ENCODE assay signal across 9 mouse cellular contexts in genomic region chr1:74240311-74240710, GRCm38 (mm10). TPM values are rescaled to one million over a fixed set of nuclear protein-coding genes. Genes with fewer than 3 reads are reported as not detected.
DNase-seq lines count a peak whose midpoint lies in the region; ATAC-seq and TF ChIP-seq lines count a peak whose summit lies in the region.
"Had no signal": no experiment of that assay in that cellular context is flagged by ENCODE, and none has a peak within 500 bp of the region (broad histone marks: within the 10 kb centered on the region; RNA-seq: fewer than 3 reads in every experiment).

No protein-coding gene starts in this region.

- peak; percentile 11 for DNase-seq in lung, postnatal 10 days
- DNase-seq in lung, adult 2 months = no peak
- DNase-seq in frontal cortex, postnatal 36 days (ENCODE audit: low spot score in 2 of 2) = peak; percentile 84 to 88
- peak; percentile 83 to 89 for DNase-seq in left cerebral cortex, adult 18-20 months (ENCODE audit: low spot score in 2 of 2)
- DNase-seq in cerebellum, adult 2 months = no peak
- no peak for DNase-seq in gastrocnemius, adult 18-20 months (ENCODE audit: low spot score)

- no peak overlapping the region for H3K9ac ChIP-seq in stomach, embryonic 14.5 days (replicated peaks; ENCODE audit: low read depth, low read length)
- H3K9ac ChIP-seq: midbrain, embryonic 12.5 days had no signal

- no peak for TF ChIP-seq CTCF in lung, adult 2 months (IDR thresholded peaks at IDR 0.05; ENCODE audit: insufficient read depth, low read length)
- no peak for TF ChIP-seq CTCF in cerebellum, adult 2 months (IDR thresholded peaks at IDR 0.05; ENCODE audit: borderline replicate concordance, insufficient read depth, low read depth, low read length)

- H3K4me1 ChIP-seq in lung, adult 2 months (ENCODE audit: control insufficient read depth, insufficient read depth, low read length) = peaks cover 33% of the 10 kb centered on the region
- H3K4me1 ChIP-seq in stomach, embryonic 14.5 days (ENCODE audit: control insufficient read depth, insufficient read depth, low read length) = peaks cover 34% of the 10 kb centered on the region
- peaks cover 6% of the 10 kb centered on the region for H3K4me1 ChIP-seq in cerebellum, adult 2 months (ENCODE audit: control insufficient read depth, insufficient read depth, low read length)

- H3K27ac ChIP-seq in stomach, embryonic 14.5 days (ENCODE audit: low read length) = peak overlapping the region; percentile 64
- H3K27ac ChIP-seq in cerebellum, adult 2 months (ENCODE audit: insufficient read depth, low read length) = no peak overlapping the region
- H3K27ac ChIP-seq: midbrain, embryonic 12.5 days had no signal

- no peak for ATAC-seq in stomach, embryonic 14.5 days (ENCODE audit: insufficient number of reproducible peaks, insufficient read depth, low FRiP score, low read depth)
- no peak for ATAC-seq in CD4-positive, CD25-positive, alpha-beta regulatory T cell, adult 4 months

- no peaks in the 10 kb centered on the region for H3K36me3 ChIP-seq in stomach, embryonic 14.5 days (ENCODE audit: control insufficient read depth, insufficient read depth, low read length)
- H3K36me3 ChIP-seq: midbrain, embryonic 12.5 days had no signal

- peak overlapping the region; percentile 15; the same call in 1 of the 2 replicates for H3K4me2 ChIP-seq in stomach, embryonic 14.5 days (replicated peaks; ENCODE audit: low read depth, low read length)

- no peaks in the 10 kb centered on the region for H3K27me3 ChIP-seq in stomach, embryonic 14.5 days (ENCODE audit: control insufficient read depth, insufficient read depth, low read length)
- no peaks in the 10 kb centered on the region for H3K27me3 ChIP-seq in cerebellum, adult 2 months (ENCODE audit: control insufficient read depth, insufficient read depth, low read length)
- H3K27me3 ChIP-seq: midbrain, embryonic 12.5 days had no signal

- WGBS in lung, adult 2 months = 19% methylated on average over 6 of the region's 6 CpGs
- 27% methylated on average over 6 of the region's 6 CpGs for WGBS in stomach, embryonic 14.5 days
- 57% methylated on average over 6 of the region's 6 CpGs for WGBS in cerebellum, adult 2 months

- TF ChIP-seq POLR2A in lung, adult 2 months (IDR thresholded peaks at IDR 0.05; ENCODE audit: borderline replicate concordance, extremely low read depth, low read depth, low read length) = no peak
- TF ChIP-seq POLR2A in cerebellum, adult 2 months (IDR thresholded peaks at IDR 0.05; ENCODE audit: borderline replicate concordance, insufficient read depth, low read length) = no peak

- H3K4me3 ChIP-seq in lung, adult 2 months (replicated peaks; ENCODE audit: extremely low read depth, low read depth, low read length) = no peak overlapping the region
- no peak overlapping the region for H3K4me3 ChIP-seq in stomach, embryonic 14.5 days (ENCODE audit: low read depth, low read length)
- H3K4me3 ChIP-seq in cerebellum, adult 2 months (replicated peaks; ENCODE audit: insufficient read depth, low read depth, low read length) = no peak overlapping the region
- H3K4me3 ChIP-seq: midbrain, embryonic 12.5 days had no signal

- no peaks in the 10 kb centered on the region for H3K9me3 ChIP-seq in stomach, embryonic 14.5 days (ENCODE audit: control insufficient read depth, low read depth, low read length)
- H3K9me3 ChIP-seq: midbrain, embryonic 12.5 days had no signal

RNA-seq across cellular contexts. Expression of gene Arpc2, which starts 4.4 kb away (rescaled TPM):
- polyA plus RNA-seq in lung, adult 2 months (2012; rRNA removed) = 177 and 180 TPM in 2 replicates
- 100 to 1,000 TPM; 244 to 263 TPM for total RNA-seq in left cerebral cortex, adult 18-20 months (2021)
- polyA plus RNA-seq in stomach, embryonic 14.5 days (2014; fragmentation: Nextera tagmentation; extraction: Ambion mirVana) = 406 and 429 TPM in 2 replicates
- polyA plus RNA-seq in CD4-positive, CD25-positive, alpha-beta regulatory T cell, adult 4 months (2017; shearing (Covaris generic)) = 100 to 1,000 TPM; 614 to 635 TPM
- polyA plus RNA-seq in cerebellum, adult 2 months (2012; rRNA removed) = 146 and 151 TPM in 2 replicates
- 10 to 100 TPM; 71.0 to 82.9 TPM for total RNA-seq in gastrocnemius, adult 18-20 months (2021)

RNA-seq across cellular contexts. Expression of gene Gpbar1, which starts 38.0 kb away (rescaled TPM):
- polyA plus RNA-seq in lung, adult 2 months (2012; rRNA removed) = 0.18 and 0.22 TPM in 2 replicates
- not detected for total RNA-seq in left cerebral cortex, adult 18-20 months (2021)
- polyA plus RNA-seq in stomach, embryonic 14.5 days (2014; fragmentation: Nextera tagmentation; extraction: Ambion mirVana) = 3.5 and 4.1 TPM in 2 replicates
- polyA plus RNA-seq in CD4-positive, CD25-positive, alpha-beta regulatory T cell, adult 4 months (2017; shearing (Covaris generic)) = 1 to 10 TPM in 1 of 2 experiments, not detected in 1; 1.1 TPM
- not detected in 2 replicates for polyA plus RNA-seq in cerebellum, adult 2 months (2012; rRNA removed)
- not detected for total RNA-seq in gastrocnemius, adult 18-20 months (2021)
- polyA plus RNA-seq: midbrain, embryonic 12.5 days had no signal

RNA-seq across cellular contexts. Expression of gene Aamp, which starts 44.2 kb away (rescaled TPM):
- polyA plus RNA-seq in lung, adult 2 months (2012; rRNA removed) = 141 and 172 TPM in 2 replicates
- 100 to 1,000 TPM; 141 to 150 TPM for total RNA-seq in left cerebral cortex, adult 18-20 months (2021)
- 240 and 261 TPM in 2 replicates for polyA plus RNA-seq in stomach, embryonic 14.5 days (2014; fragmentation: Nextera tagmentation; extraction: Ambion mirVana)
- polyA plus RNA-seq in CD4-positive, CD25-positive, alpha-beta regulatory T cell, adult 4 months (2017; shearing (Covaris generic)) = 100 to 1,000 TPM; 205 to 288 TPM
- polyA plus RNA-seq in cerebellum, adult 2 months (2012; rRNA removed) = 186 and 198 TPM in 2 replicates
- 10 to 100 TPM; 74.4 to 77.1 TPM for total RNA-seq in gastrocnemius, adult 18-20 months (2021)

RNA-seq across cellular contexts. Expression of gene Pnkd, which starts 44.4 kb away (rescaled TPM):
- polyA plus RNA-seq in lung, adult 2 months (2012; rRNA removed) = 63.0 and 63.5 TPM in 2 replicates
- total RNA-seq in left cerebral cortex, adult 18-20 months (2021) = 100 to 1,000 TPM; 179 TPM
- polyA plus RNA-seq in stomach, embryonic 14.5 days (2014; fragmentation: Nextera tagmentation; extraction: Ambion mirVana) = 122 and 132 TPM in 2 replicates
- polyA plus RNA-seq in CD4-positive, CD25-positive, alpha-beta regulatory T cell, adult 4 months (2017; shearing (Covaris generic)) = 10 to 100 TPM; 78.8 to 83.8 TPM
- polyA plus RNA-seq in cerebellum, adult 2 months (2012; rRNA removed) = 185 and 201 TPM in 2 replicates
- 10 to 100 TPM; 54.0 to 63.3 TPM for total RNA-seq in gastrocnemius, adult 18-20 months (2021)

RNA-seq across cellular contexts. Expression of gene Cxcr1, which starts 45.9 kb away (rescaled TPM):
- 0.43 and 1.5 TPM in 2 replicates for polyA plus RNA-seq in lung, adult 2 months (2012; rRNA removed)
- total RNA-seq in left cerebral cortex, adult 18-20 months (2021) = not detected
- polyA plus RNA-seq in stomach, embryonic 14.5 days (2014; fragmentation: Nextera tagmentation; extraction: Ambion mirVana) = not detected in 2 replicates
- not detected for polyA plus RNA-seq in CD4-positive, CD25-positive, alpha-beta regulatory T cell, adult 4 months (2017; shearing (Covaris generic))
- not detected in 2 replicates for polyA plus RNA-seq in cerebellum, adult 2 months (2012; rRNA removed)
- total RNA-seq in gastrocnemius, adult 18-20 months (2021) = not detected
- polyA plus RNA-seq: midbrain, embryonic 12.5 days had no signal

Comparison
In these comparisons a context has a peak if more than half of its experiments do, and no peak if none do; other contexts are left out.
1. DNase-seq: peak in lung, postnatal 10 days (single experiment), frontal cortex, postnatal 36 days (2 of 2) and left cerebral cortex, adult 18-20 months (2 of 2); none in lung, adult 2 months (single experiment), cerebellum, adult 2 months (0 of 2) and gastrocnemius, adult 18-20 months (single experiment).